Mouse (Mus musculus): ENCODE measurements at regions not wholly inside any gene's neighbourhood (a gene's known extent, or its start where the extent isn't known, plus 50 kb on each side); places are given as distances from the start of the nearest gene placed in this dataset.

DNA sequence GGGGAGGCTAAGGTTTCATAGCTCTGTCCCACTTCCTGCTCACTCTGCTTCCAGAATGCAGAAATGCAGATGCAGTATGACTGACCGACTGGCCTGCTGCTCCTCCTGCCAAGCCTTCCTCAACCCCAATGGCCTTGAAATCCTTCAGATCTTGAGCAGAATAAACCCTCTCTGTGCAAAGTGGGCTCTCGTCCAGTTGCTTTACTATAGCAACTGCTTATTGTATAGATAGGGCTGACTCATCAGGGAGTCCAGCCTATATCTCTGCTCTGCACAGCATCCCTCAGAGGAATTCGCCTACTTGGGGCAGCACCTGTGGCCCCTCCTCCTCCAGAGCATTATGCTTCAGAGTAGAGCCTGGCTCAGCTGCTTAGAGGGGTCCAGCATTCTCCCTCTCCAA lies 268.5 kb downstream of the Ccdc91 start:
- 37% methylated on average over 3 of the region's 3 CpGs for WGBS (ENCODE audit: insufficient replicate concordance)

DNA sequence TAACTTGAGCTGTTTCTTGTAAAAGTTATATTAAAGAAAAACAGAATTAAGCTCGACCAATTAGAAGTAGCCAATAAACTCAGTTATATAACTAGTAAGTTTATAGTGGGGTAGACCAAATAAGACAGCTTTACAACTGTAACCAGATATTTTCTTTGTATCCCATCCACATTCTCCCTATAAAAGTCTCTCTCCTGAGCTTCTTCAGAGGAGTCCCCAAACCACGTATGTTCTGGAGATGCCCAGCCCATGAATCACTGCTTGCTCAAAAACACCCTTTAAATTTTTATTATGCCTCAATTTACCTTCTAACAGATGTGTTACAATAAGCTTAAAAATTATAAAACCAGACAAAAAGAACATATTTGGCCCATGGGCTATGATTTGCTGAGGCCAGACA lies 270.1 kb downstream of the Ccdc91 start:
- 76% methylated on average over 2 of the region's 2 CpGs for WGBS (ENCODE audit: insufficient replicate concordance)
- Histone ChIP-seq H3K27me3 (ENCODE audit: control insufficient read depth, insufficient read depth, low read length) (no peaks in the 10 kb centered on the region), H3K9me3 (replicated peaks; ENCODE audit: control insufficient read depth, low read length) (no peaks in the 10 kb centered on the region), H3K4me1 (ENCODE audit: control insufficient read depth, insufficient read depth, low read length) (no peaks in the 10 kb centered on the region), H3K9ac (ENCODE audit: low read depth, low read length) (no peak overlapping the region), H3K4me3 (ENCODE audit: low read depth, low read length) (no peak overlapping the region), H3K36me3 (ENCODE audit: control insufficient read depth, insufficient read depth, low read length) (no peaks in the 10 kb centered on the region), H3K4me2 (no peak overlapping the region), H3K27ac (ENCODE audit: low read depth, low read length) (no peak overlapping the region)
- no peak for ATAC-seq (replicated peaks; ENCODE audit: insufficient number of reproducible peaks, low FRiP score, low TSS enrichment)

More for the DNA sequence above, 268.5 kb downstream of the Ccdc91 start:
- Histone ChIP-seq H3K4me3 (ENCODE audit: low read depth, low read length) (no peak overlapping the region), H3K4me2 (no peak overlapping the region), H3K27ac (ENCODE audit: low read depth, low read length) (no peak overlapping the region), H3K27me3 (ENCODE audit: control insufficient read depth, insufficient read depth, low read length) (no peaks in the 10 kb centered on the region), H3K9me3 (replicated peaks; ENCODE audit: control insufficient read depth, low read length) (no peaks in the 10 kb centered on the region), H3K9ac (ENCODE audit: low read depth, low read length) (no peak overlapping the region), H3K36me3 (ENCODE audit: control insufficient read depth, insufficient read depth, low read length) (no peaks in the 10 kb centered on the region), H3K4me1 (ENCODE audit: control insufficient read depth, insufficient read depth, low read length) (peaks cover 4% of the 10 kb centered on the region; the same call in 1 of the 2 replicates)
- ATAC-seq (replicated peaks; ENCODE audit: insufficient number of reproducible peaks, low FRiP score, low TSS enrichment), result no peak

DNA sequence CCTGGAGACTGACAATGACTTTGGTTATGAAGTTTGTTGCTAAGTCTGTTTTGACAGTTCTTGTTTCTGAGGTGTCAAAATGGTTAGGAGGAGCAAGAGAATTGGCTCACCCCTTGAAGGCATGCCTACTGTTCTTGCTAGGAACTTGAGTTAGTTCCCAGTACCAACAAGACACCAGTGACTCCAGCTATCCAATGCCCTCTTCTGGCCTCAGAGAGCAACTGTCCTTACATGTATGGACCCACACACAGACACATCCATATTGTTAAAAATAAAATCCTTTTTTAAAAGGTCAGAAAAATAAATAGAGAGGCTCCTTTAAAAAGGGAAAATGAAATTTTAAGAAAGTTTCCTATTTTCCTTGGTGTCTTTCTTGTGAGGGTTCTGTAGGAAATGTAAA lies 272.3 kb downstream of the Ccdc91 start:
- Histone ChIP-seq H3K27me3 (ENCODE audit: control insufficient read depth, insufficient read depth, low read length) (no peaks in the 10 kb centered on the region), H3K4me1 (ENCODE audit: control insufficient read depth, insufficient read depth, low read length) (peaks cover 6% of the 10 kb centered on the region), H3K4me2 (no peak overlapping the region), H3K9me3 (replicated peaks; ENCODE audit: control insufficient read depth, low read length) (no peaks in the 10 kb centered on the region), H3K36me3 (ENCODE audit: control insufficient read depth, insufficient read depth, low read length) (no peaks in the 10 kb centered on the region), H3K27ac (ENCODE audit: low read depth, low read length) (no peak overlapping the region), H3K4me3 (ENCODE audit: low read depth, low read length) (no peak overlapping the region), H3K9ac (ENCODE audit: low read depth, low read length) (no peak overlapping the region)
- ATAC-seq (replicated peaks; ENCODE audit: insufficient number of reproducible peaks, low FRiP score, low TSS enrichment), result no peak

DNA sequence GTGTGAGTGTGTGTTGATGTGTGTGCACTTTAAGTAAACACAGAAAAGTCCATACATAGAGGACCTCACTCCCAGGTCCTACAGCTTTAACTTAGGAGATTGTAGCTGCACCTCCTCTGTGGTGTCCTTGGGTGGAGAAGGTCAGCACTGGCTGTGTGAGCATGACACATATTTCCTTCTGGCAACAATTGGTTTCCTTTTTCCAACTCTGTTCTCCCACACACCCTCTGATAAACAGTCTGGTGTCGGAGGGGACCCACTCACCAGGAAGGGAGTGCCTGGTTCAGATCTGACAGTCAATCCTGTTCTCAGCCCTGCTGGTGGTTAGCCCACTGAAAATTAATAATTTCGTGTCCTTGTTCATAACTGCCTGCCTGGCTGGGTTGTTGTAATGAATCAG lies 276.7 kb downstream of the Ccdc91 start:
- H3K4me1 ChIP-seq (ENCODE audit: control insufficient read depth, insufficient read depth, low read length), result peaks cover 6% of the 10 kb centered on the region

DNA sequence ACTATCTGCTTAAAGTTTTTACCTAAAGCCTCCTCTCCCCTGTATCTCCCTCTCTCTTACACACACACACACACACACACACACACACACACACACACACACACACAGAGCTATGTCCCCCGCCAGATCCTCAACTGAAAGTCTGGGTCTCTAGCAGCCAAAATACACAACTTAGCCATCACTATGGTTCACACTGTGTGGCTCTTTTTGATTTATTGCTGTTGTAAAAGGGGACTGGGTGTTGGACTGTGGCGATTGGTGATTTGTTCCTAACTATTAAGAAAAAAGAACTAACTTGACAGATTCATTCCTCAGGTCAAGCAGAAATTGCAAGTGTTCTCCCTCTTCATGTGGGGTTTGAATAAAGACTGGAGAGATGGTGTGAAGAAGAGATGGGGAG lies 278.2 kb downstream of the Ccdc91 start:
- Histone ChIP-seq H3K4me3 (ENCODE audit: low read depth, low read length) (no peak overlapping the region), H3K36me3 (ENCODE audit: control insufficient read depth, insufficient read depth, low read length) (no peaks in the 10 kb centered on the region), H3K27me3 (ENCODE audit: control insufficient read depth, insufficient read depth, low read length) (no peaks in the 10 kb centered on the region), H3K4me1 (ENCODE audit: control insufficient read depth, insufficient read depth, low read length) (peaks cover 6% of the 10 kb centered on the region), H3K9me3 (replicated peaks; ENCODE audit: control insufficient read depth, low read length) (no peaks in the 10 kb centered on the region), H3K9ac (ENCODE audit: low read depth, low read length) (no peak overlapping the region), H3K27ac (ENCODE audit: low read depth, low read length) (no peak overlapping the region), H3K4me2 (no peak overlapping the region)
- 91% methylated on average over 2 of the region's 2 CpGs for WGBS (ENCODE audit: insufficient replicate concordance)
- no peak for ATAC-seq (replicated peaks; ENCODE audit: insufficient number of reproducible peaks, low FRiP score, low TSS enrichment)

More for the DNA sequence above, 276.7 kb downstream of the Ccdc91 start:
- no peak overlapping the region for H3K9ac ChIP-seq (ENCODE audit: low read depth, low read length)
- H3K9me3 ChIP-seq (replicated peaks; ENCODE audit: control insufficient read depth, low read length), result no peaks in the 10 kb centered on the region
- no peak overlapping the region for H3K4me3 ChIP-seq (ENCODE audit: low read depth, low read length)
- 37% methylated on average over 2 of the region's 2 CpGs for WGBS (ENCODE audit: insufficient replicate concordance)
- no peaks in the 10 kb centered on the region for H3K36me3 ChIP-seq (ENCODE audit: control insufficient read depth, insufficient read depth, low read length)
- H3K27me3 ChIP-seq (ENCODE audit: control insufficient read depth, insufficient read depth, low read length), result no peaks in the 10 kb centered on the region
- H3K4me2 ChIP-seq, result no peak overlapping the region
- ATAC-seq (replicated peaks; ENCODE audit: insufficient number of reproducible peaks, low FRiP score, low TSS enrichment), result peak; percentile 68
- H3K27ac ChIP-seq (ENCODE audit: low read depth, low read length), result peak overlapping the region; percentile 35; the same call in 1 of the 2 replicates

DNA sequence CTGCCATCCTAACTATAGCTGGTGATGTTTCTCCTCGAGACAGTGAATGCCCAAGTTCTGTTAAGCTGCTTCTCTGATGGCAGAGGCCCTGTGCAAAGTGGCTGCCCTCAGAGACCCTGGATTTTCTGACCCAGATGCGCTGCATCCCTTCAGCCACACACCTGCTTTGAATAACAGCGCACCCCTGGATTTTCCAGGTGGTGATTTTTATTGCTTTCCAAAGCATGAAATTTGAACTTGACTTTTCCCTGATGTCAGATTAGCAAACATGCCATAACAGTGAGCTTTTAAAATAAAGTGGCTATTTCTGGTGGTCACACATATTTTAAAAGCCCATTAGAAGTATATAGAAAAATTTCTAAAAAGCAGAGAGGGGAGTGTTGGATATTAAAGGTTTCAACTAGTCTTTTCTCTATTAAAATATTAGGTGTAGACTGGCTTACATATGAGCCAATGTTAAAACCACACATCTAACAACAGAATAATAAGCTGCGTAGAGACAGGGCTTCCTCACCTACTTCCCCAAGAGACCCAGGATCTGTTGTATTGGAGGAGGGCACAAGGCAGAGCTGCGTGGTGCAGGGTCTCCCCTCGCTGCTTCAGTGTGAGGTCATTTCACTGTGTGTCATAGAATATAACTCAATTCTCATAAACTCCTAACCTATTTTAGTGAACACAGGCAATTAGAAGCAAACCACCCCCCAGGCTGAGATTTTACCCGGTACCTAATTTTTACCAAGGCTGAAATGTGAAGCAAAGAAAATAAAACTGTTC lies 280.3 kb downstream of the Ccdc91 start:
- Histone ChIP-seq H3K4me1 (ENCODE audit: control insufficient read depth, insufficient read depth, low read length) (peaks cover 6% of the 10 kb centered on the region), H3K27ac (ENCODE audit: low read depth, low read length) (no peak overlapping the region), H3K4me2 (no peak overlapping the region), H3K9ac (ENCODE audit: low read depth, low read length) (no peak overlapping the region), H3K27me3 (ENCODE audit: control insufficient read depth, insufficient read depth, low read length) (no peaks in the 10 kb centered on the region), H3K36me3 (ENCODE audit: control insufficient read depth, insufficient read depth, low read length) (no peaks in the 10 kb centered on the region), H3K9me3 (replicated peaks; ENCODE audit: control insufficient read depth, low read length) (no peaks in the 10 kb centered on the region), H3K4me3 (ENCODE audit: low read depth, low read length) (no peak overlapping the region)
- WGBS (ENCODE audit: insufficient replicate concordance), result 86% methylated on average over 7 of the region's 7 CpGs
- no peak for ATAC-seq (replicated peaks; ENCODE audit: insufficient number of reproducible peaks, low FRiP score, low TSS enrichment)

DNA sequence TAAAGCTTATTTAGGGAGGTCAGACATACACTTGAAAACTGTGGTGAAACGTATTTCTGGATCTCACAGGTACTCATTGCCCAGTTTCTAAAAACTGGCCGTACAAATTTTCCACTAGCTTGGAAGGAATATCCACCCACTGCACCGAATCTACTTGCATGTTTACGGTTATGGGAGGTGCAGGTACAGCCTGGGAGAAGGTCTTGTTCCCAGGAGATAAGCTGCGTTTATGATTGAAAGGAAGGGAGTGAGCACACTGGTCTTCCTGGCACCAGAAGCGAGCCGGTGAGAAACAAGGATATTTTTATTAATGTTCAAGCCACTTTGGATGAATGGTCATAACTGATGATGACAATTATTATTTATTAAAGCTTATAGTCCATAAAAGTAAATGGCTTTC lies 283.9 kb downstream of the Ccdc91 start:
- 61% methylated on average over 7 of the region's 7 CpGs for WGBS (ENCODE audit: insufficient replicate concordance)
- Histone ChIP-seq H3K27me3 (ENCODE audit: control insufficient read depth, insufficient read depth, low read length) (no peaks in the 10 kb centered on the region), H3K36me3 (ENCODE audit: control insufficient read depth, insufficient read depth, low read length) (no peaks in the 10 kb centered on the region), H3K9me3 (replicated peaks; ENCODE audit: control insufficient read depth, low read length) (no peaks in the 10 kb centered on the region), H3K27ac (ENCODE audit: low read depth, low read length) (no peak overlapping the region), H3K9ac (ENCODE audit: low read depth, low read length) (no peak overlapping the region), H3K4me1 (ENCODE audit: control insufficient read depth, insufficient read depth, low read length) (no peaks in the 10 kb centered on the region), H3K4me3 (ENCODE audit: low read depth, low read length) (no peak overlapping the region), H3K4me2 (no peak overlapping the region)
- ATAC-seq (replicated peaks; ENCODE audit: insufficient number of reproducible peaks, low FRiP score, low TSS enrichment), result no peak

DNA sequence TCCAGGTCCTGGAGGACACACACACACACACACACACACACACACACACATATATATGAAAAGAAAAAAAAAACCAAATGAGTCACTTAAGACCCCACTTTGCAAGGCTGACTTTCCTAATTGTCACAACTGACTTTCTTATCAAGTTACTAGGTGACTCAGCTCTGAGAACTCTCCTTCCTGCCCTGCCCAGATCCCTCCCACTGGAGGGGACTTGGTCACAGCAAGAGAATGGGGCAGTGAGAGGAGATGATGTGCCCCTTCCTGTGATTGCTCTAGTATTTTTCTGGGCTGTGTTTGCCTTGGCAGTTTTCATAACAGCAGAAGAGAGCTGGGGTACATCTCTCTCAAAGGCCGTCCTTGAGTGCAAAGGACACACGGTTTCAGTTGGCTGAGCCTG lies 284.5 kb downstream of the Ccdc91 start:
- H3K9ac ChIP-seq (ENCODE audit: low read depth, low read length), result no peak overlapping the region
- no peak overlapping the region for H3K4me3 ChIP-seq (ENCODE audit: low read depth, low read length)
- H3K36me3 ChIP-seq (ENCODE audit: control insufficient read depth, insufficient read depth, low read length), result no peaks in the 10 kb centered on the region
- H3K27ac ChIP-seq (ENCODE audit: low read depth, low read length), result peak overlapping the region; percentile 43
- ATAC-seq (replicated peaks; ENCODE audit: insufficient number of reproducible peaks, low FRiP score, low TSS enrichment), result peak; percentile 42; the same call in 1 of the 2 replicates
- no peaks in the 10 kb centered on the region for H3K9me3 ChIP-seq (replicated peaks; ENCODE audit: control insufficient read depth, low read length)
- no peaks in the 10 kb centered on the region for H3K4me1 ChIP-seq (ENCODE audit: control insufficient read depth, insufficient read depth, low read length)
- no peaks in the 10 kb centered on the region for H3K27me3 ChIP-seq (ENCODE audit: control insufficient read depth, insufficient read depth, low read length)
- 59% methylated on average over 2 of the region's 2 CpGs for WGBS (ENCODE audit: insufficient replicate concordance)
- no peak overlapping the region for H3K4me2 ChIP-seq

DNA sequence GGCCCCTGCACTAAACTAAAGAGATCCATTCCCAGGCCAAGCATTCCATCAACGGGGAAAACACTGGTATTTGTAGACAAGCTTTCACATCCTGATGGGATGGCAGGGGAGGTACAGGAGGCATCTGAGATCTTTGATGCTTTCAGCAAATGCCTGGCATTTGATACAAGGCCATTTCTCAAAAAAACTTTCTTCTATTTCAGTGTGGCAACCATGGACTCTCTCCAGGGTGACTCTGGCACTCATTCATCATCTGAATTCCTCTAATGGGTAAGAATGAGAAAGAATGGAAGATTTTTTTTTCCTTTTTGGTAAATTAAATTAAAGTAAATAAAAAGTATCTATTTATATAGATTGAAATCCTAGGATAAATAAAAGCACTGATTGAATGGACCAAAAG lies 281.8 kb upstream of the Far2 start:
- 63% methylated on average over 1 of the region's 1 CpGs for WGBS (ENCODE audit: insufficient replicate concordance)

More for the DNA sequence above, 281.8 kb upstream of the Far2 start:
- H3K9me3 ChIP-seq (replicated peaks; ENCODE audit: control insufficient read depth, low read length), result no peaks in the 10 kb centered on the region
- H3K4me1 ChIP-seq (ENCODE audit: control insufficient read depth, insufficient read depth, low read length), result no peaks in the 10 kb centered on the region
- no peak overlapping the region for H3K4me3 ChIP-seq (ENCODE audit: low read depth, low read length)
- no peaks in the 10 kb centered on the region for H3K36me3 ChIP-seq (ENCODE audit: control insufficient read depth, insufficient read depth, low read length)
- H3K9ac ChIP-seq (ENCODE audit: low read depth, low read length), result no peak overlapping the region
- H3K27me3 ChIP-seq (ENCODE audit: control insufficient read depth, insufficient read depth, low read length), result no peaks in the 10 kb centered on the region
- ATAC-seq (replicated peaks; ENCODE audit: insufficient number of reproducible peaks, low FRiP score, low TSS enrichment), result no peak
- no peak overlapping the region for H3K27ac ChIP-seq (ENCODE audit: low read depth, low read length)
- H3K4me2 ChIP-seq, result no peak overlapping the region

Data from heart, embryonic 11.5 days (tissue).